Mouse (Mus musculus) spleen, postnatal 14 days (tissue): ENCODE measurements around the gene Cdkn1c.

Source experiments
- DNase-seq, 2 experiments: peaks; one replicate each; pipeline ENCODE4 v3.0.0; 2021 to 2022; ENCODE audit warnings: low spot score in 2 of 2

The Cdkn1c gene

DNA sequence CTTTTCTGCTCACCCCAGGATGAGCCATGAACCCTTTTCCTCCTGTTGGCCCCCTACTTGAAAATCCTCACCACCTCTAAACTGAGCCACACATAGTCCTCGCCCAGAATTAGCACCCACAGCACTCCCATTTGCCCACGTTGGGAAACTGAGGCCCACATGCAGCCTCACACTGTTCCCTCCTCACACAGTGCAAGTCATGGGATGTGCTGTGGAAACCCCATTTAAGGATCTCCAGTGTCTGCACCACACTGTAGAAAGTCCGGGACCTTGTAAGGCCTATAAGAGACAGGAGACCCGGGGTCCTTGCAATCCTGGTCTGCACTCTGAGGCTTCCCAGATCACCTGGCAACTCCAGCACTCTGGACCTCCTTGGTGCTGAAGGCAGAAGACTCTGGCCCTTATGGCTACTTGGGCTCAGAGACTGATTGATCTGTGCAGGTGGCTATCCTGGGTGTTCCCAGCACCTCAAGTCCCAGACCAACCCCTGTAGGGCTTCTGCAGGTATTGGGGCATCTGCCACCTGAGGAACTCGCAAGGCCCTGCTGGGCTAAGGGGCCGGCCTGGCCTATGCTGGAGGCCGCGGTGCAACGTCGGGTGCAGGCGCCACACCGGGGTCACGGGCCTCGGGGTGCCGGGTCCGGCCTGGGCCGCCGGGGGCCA, 23.5 kb downstream of the Cdkn1c start:
- no peak for DNase-seq

DNA sequence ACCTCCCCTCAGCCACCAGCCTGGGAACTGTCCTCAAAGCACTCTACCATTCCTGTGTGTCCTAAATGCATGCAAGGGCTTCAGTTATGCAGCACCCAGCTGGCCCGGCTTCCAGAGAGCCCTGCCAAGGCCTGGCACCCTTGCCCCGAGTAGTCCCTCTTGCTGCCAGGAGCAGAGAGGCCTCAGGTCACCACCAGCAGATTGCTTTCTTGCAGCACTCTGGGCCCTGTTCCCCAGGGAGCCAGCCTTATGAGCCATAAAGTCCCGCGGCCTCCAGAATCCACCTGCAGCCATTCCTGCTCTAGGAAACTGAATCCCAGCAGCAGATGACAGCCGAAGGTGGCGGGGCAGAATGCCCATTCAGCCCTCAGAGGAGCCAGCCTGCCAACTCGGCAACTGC, 27.5 kb downstream of the Cdkn1c start:
- no peak for DNase-seq

DNA sequence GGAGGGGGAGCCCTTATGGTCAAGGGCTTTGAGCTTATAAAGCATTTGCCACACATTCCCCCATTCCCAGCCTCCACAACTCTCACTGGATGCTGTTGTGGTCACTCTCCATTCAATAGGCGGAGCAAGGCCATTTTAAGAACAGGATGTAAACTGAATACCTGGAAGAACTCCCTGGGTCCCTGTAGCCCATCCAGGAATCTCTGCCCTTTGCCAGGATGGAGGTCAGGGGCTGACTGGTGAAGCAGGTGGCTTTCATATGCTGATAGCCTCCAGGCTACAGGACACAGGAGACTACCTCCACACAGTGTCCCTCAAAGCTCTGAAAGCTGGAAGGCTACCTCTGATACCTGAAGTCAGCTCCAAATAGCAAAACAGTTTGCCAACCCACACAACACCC, 28.2 kb downstream of the Cdkn1c start:
- DNase-seq = no peak

DNA sequence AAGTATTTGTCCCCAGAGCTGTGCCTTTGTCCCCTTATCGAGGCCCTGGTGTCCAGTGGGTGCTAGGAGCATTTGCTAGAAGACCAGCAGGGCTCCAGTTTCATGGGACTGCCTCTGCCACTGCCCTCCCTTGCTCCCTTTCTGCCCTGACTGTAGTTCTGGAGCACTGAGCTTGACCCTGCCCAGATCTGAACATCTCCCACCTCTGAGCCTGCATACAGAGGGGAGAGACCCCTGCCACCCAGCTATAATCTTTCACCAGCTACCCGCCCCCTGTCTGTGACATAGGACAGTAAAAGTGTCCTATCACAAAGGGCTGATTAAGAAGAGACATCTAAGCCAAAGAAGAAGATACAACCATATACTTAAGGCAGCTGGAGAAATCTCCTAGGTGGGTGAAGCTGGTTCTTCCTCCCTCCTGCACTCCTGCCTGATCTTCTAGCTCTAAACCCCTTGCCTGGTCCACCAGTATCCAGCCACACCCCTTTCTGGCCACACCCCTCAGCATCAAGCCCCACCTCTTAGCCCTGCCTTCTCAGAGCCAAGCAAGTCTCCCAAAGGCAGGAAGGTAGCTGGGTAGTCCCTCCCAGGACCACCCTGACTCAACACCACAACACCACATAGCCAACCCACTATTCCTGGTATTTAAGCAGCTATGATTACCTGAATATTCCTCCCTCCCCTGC, 31.9 kb downstream of the Cdkn1c start:
- DNase-seq = no peak

DNA sequence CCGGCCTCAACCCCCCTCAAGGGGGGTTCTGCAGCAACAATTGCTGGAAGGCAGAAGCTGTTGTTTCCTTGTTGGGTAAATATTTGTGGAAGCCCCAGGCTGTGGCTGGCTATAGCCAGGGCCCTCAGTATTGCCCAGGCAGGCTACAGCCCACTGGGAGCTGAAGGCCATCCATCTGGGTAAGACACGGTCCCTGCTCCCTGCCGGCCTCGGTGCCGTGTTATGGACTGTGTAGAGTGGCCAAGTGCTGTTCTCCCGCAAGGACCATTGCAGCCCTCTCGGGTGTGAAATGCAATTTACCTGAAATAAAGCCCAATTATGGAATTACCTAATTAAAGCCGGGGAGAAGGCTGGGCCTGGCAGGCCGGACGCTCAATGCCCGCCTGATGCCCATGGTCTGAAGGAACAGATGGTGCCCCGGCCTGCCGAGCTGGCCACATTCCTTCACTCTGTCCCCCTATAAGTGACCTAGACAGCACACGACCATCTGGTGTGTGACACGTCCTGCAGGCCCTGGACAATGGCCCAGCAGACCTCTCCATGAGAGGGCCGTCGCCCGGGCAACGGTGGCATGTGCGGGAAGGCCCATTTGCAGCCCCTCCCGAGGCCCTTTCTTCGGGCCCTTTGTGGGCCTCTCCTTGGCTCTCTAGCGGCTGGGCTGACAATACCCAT, 32.6 kb downstream of the Cdkn1c start:
- no peak for DNase-seq

DNA sequence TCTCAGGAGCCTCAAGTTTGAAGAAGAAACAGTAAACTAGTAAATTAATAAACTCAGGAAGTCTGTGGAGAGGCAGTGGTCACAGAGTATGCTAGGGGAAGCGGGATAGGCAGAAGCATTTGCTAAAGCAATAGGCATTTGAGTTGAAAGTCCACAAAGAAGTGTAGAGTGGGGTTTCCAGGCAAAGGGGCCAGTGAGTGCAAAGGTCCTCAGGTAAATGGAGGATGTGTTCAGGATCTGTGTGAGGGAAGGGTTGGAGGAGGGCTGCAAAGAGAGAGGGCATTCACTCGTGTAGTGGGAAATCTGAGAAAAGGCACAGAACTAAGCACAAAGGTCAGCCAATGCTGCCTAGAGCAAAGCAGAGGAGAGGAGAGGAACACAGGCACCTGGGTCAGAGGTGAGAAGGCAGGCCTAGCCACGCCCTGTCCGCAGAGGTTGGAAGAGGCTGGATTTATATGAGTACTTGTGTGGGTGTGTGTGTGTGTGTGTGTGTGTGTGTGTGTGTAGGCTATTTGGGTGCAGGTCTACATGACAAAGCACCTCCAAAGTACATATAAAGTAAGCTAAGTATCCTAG, 41.2 kb downstream of the Cdkn1c start:
- no peak for DNase-seq

DNA sequence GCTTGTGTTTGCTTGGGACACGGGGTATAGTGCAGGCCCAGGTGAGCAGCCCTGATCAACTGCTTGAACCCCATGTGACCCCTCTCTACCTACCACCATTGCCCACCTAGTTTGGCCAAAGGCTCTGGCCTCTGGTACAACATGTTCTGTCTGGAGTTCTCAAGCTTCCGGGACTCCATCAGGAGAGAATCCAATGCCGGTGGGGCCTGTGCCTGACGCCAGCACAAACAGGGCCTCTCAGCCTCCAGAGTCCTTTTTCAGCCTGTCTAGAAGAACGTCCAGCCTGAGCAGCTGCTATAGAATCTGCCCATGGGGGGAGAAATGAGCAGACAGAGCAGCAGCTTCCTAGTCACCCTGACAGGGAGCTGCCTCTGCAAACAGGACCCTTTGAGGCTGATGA, 43.0 kb downstream of the Cdkn1c start:
- no peak for DNase-seq

DNA sequence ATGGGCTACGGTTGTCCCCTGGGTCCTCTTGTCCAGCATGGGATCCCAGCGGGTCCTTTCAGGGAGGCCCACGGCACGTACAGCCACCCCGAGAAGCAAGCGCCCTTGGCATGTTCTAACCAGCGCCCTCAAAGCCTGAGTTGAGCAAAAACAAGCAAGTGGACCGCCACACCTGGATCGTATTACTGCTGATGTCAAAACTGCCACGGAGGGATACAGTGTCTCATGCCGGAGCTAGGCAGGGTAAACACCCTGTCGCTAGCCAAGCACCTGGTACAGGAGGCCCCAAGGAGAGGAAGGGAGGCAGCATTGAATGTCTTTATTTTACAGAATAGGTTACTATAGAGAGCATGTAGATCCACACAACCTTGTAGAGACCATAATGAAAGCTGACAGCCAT, 44.4 kb downstream of the Cdkn1c start:
- DNase-seq = no peak

DNA sequence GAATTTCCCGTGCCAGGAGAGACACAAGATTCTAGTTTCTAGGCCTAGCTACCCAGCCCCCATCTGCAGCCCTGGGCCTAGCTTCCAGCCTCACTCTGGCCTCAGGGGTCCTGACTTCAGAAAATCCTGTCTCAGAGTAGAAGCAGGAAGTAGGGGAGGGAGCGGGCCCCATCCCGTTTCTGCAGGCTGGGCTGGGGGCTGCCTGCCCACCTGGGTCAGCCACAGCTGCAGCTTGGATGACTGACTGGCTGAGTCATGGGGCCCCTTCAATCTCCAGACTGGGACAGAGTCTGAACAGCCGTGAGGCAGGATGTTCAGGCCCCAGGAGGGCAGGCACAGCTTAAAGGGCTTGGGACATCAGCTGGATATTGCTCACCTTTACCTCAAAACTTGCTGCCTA, 45.8 kb downstream of the Cdkn1c start:
- no peak for DNase-seq

DNA sequence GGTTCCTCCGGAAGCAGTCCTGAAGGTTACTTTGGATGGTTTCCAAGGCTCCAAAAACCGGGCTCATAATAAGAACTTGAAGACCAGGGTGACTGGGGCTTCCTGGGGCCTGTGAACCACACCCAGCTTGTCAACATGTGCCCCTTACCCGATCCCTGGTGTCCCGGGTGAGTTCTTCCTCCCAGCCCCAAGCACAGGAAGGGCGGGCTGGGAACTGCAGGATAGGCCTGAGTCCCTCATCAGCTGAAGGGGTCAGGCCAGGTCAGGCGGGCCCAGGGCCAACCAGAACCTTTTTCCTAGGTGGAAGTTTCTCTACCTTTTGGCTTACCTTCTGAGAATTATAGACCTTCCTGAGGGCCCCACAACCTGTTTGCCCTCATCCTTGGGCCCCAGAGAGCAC, 48.2 kb downstream of the Cdkn1c start:
- DNase-seq = no peak

DNA sequence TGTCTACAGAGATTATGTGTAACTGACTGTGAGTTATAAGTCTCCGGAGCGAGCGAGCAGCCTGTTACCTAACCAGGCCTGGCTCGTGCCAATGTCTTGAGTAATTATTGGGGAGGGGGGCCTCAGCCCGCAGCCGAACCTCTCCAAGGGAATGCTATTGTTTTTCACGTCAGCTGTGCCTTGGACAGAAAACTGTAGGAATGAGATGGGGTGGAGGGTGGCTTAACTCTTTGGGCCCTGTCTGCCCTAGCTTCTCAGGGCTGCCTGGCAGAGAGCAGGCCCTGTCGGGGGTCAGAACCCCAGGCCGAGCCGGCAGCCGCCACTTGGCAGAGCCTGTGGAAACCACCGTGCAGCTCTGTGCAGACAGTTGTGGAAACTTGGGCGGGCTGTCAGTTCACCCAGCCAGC, 52.2 kb downstream of the Cdkn1c start:
- no peak for DNase-seq
